20 mouse cellular contexts compared by ENCODE assay signal in the genomic region with DNA sequence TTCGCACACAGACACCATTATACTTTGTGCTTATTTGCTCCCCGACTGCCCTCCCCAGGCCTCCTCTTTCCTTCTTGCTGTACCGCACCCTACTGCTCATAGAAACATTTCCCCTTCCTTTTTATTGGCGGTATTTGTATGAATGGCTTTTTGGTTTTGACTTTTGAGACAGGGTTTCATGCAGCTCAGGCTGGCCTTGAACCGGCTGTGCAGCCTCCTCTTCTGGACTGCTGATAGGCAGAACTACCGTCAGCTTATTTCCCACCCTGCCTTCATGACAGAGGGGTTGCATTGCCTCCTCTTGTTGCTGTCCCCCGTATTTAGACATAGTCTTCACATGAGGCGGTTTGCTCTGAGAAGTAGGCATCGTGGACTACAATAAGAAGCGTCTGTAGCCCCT.
"Had no signal": no experiment of that assay in that cellular context is flagged by ENCODE, and none has a peak within 500 bp of the region (broad histone marks: within the 10 kb centered on the region; RNA-seq: fewer than 3 reads in every experiment).

No protein-coding gene starts in this region.

- ATAC-seq: intestine, embryonic 16.5 days; lung, postnatal 0 days; midbrain, embryonic 13.5 days; midbrain, embryonic 16.5 days had no signal

- H3K9ac ChIP-seq: liver, embryonic 14.5 days; lung, embryonic 14.5 days; midbrain, embryonic 13.5 days; neural tube, embryonic 13.5 days; stomach, embryonic 15.5 days had no signal

- H3K27me3 ChIP-seq: midbrain, embryonic 13.5 days; neural tube, embryonic 13.5 days; stomach, embryonic 15.5 days had no signal

- H3K9me3 ChIP-seq: midbrain, embryonic 13.5 days; neural tube, embryonic 13.5 days; stomach, embryonic 15.5 days had no signal

- H3K27ac ChIP-seq: liver, embryonic 14.5 days; macrophage; midbrain, embryonic 13.5 days; neural tube, embryonic 13.5 days; stomach, embryonic 15.5 days had no signal

- DNase-seq: kidney, adult 18-20 months; kidney, adult 9 months; kidney, postnatal 14 days; kidney, postnatal 4 days; left cerebral cortex, postnatal 4 days; lung, embryonic 14.5 days; retina, postnatal 1 day; right cerebral cortex, postnatal 25 days; spleen, adult 18-20 months; thymus, adult 18-20 months; thymus, postnatal 36 days had no signal

- H3K4me2 ChIP-seq: lung, embryonic 14.5 days; midbrain, embryonic 13.5 days; neural tube, embryonic 13.5 days; stomach, embryonic 15.5 days had no signal

- H3K36me3 ChIP-seq: midbrain, embryonic 13.5 days; stomach, embryonic 15.5 days had no signal

- H3K4me3 ChIP-seq: midbrain, embryonic 13.5 days; myocyte; neural tube, embryonic 13.5 days; stomach, embryonic 15.5 days had no signal
